Mouse (Mus musculus) midbrain, postnatal 0 days (tissue): Measurements from ENCODE around the gene Bcam. TPM values are rescaled to one million over a fixed set of nuclear protein-coding genes. Genes with fewer than 3 reads are reported as not detected.

ENCODE experiments used
- ATAC-seq: fragments of 200-750 bp; cut with Nextera tagmentation; 2 replicates; pipeline ENCODE4 v1.8.0; 2017; ENCODE audit warnings: moderate number of reproducible peaks, mild to moderate bottlenecking, moderate TSS enrichment, moderate library complexity; ENCODE audit not compliant: low FRiP score
- DNase-seq: peaks from one replicate; pipeline ENCODE4 v3.0.0-alpha.2; 2015; ENCODE audit warnings: low spot score
- H3K27ac ChIP-seq: fragments of 300-500 bp; sonication (generic); 2 replicates; pipeline ENCODE4 v1.5.1; 2014; ENCODE audit warnings: low read depth, mild to moderate bottlenecking, low read length, mixed read lengths
- H3K27me3 ChIP-seq: fragments of 300-500 bp; sonication (generic); 2 replicates; pipeline ENCODE4 v1.6.1; 2014; ENCODE audit warnings: low read length, control low read depth, mixed read lengths; ENCODE audit not compliant: insufficient read depth
- H3K36me3 ChIP-seq: fragments of 300-500 bp; sonication (generic); 2 replicates; pipeline ENCODE4 v1.6.1; 2014; ENCODE audit warnings: low read length, control low read depth, mixed read lengths; ENCODE audit not compliant: insufficient read depth
- H3K4me1 ChIP-seq: fragments of 300-500 bp; sonication (generic); 2 replicates; pipeline ENCODE4 v1.6.1; 2014; ENCODE audit warnings: mild to moderate bottlenecking, control low read depth, antibody characterized with exemption, low read length, mixed read lengths; ENCODE audit not compliant: insufficient read depth
- H3K4me2 ChIP-seq: fragments of 300-500 bp; sonication (generic); 2 replicates; pipeline ENCODE4 v1.6.1; 2014; ENCODE audit warnings: low read depth, mild to moderate bottlenecking, low read length, mixed read lengths; ENCODE audit not compliant: poor library complexity, severe bottlenecking
- H3K4me3 ChIP-seq: fragments of 300-500 bp; sonication (generic); 2 replicates; pipeline ENCODE4 v1.5.1; 2014; ENCODE audit warnings: low read depth, mild to moderate bottlenecking, low read length, moderate library complexity
- H3K9ac ChIP-seq: fragments of 300-500 bp; sonication (generic); replicated peaks from 2 replicates; pipeline ENCODE4 v1.6.1; 2014; ENCODE audit warnings: mild to moderate bottlenecking, low read length, moderate library complexity, mixed read lengths; ENCODE audit not compliant: poor library complexity, severe bottlenecking
- H3K9me3 ChIP-seq: fragments of 300-500 bp; sonication (generic); 2 replicates; pipeline ENCODE4 v1.6.1; 2016; ENCODE audit warnings: low read length, control low read depth
- CTCF ChIP-seq: IDR thresholded peaks from 2 replicates; pipeline ENCODE4 v1.5.1; 2016; ENCODE audit warnings: antibody characterized with exemption, mild to moderate bottlenecking
- WGBS: fragments of 180-500 bp; shearing (Covaris S2); extraction: QIAGEN DNeasy Blood & Tissue Kit; methylation state at CpG from one replicate; pipeline ENCODE4 v1.1.7; 2014; 5-methylcytosine and 5-hydroxymethylcytosine counted together
- polyA plus RNA-seq: library from polyadenylated mRNA; unstranded; fragments of >200 nt; fragmentation: Nextera tagmentation; extraction: Ambion mirVana; gene quantifications from 2 replicates; pipeline ENCODE4 v1.2.1, GENCODE M21; 2015
- total RNA-seq: library from RNA; depleted of rRNA; stranded (reverse); fragments of >200 nt; gene quantifications from 2 replicates; pipeline ENCODE4 v1.2.3, GENCODE M21; 2014; rRNA removed

Bcam gene
- total RNA-seq, result 32.6 and 33.5 TPM in 2 replicates
- polyA plus RNA-seq, result 18.7 and 22.0 TPM in 2 replicates

- peak within 1 kb of the TSS; percentile 46 for H3K9ac ChIP-seq
- peaks cover 26% of the 10 kb centered on the region for H3K27me3 ChIP-seq
- H3K27ac ChIP-seq, result no peak within 1 kb of the TSS
- H3K36me3 ChIP-seq, result no peaks in the 10 kb centered on the region
- H3K9me3 ChIP-seq, result no peaks in the 10 kb centered on the region
- DNase-seq, result no peak
- peak within 1 kb of the TSS; percentile 42 for H3K4me3 ChIP-seq
- peak; percentile 21; the same call in 1 of the 2 replicates for ATAC-seq
- H3K4me1 ChIP-seq, result 0 out of 2 replicates have a peak, but pooled peaks cover 9% of the 10 kb centered on the region
- 6% methylated on average over 9 of the region's 9 CpGs for WGBS
- peak within 1 kb of the TSS; percentile 91 for H3K4me2 ChIP-seq
- no peak for TF ChIP-seq CTCF
Observed at GRCm38 (mm10) chr7:19770984-19771391, at the start of gene Bcam. Bcam (minus strand) TSS chr7:19771016.

GRCm38 (mm10) chr7:19818875-19819274 lies 48.1 kb upstream of the Bcam start:
- H3K4me1 ChIP-seq, result peaks cover 6% of the 10 kb centered on the region; the same call in 1 of the 2 replicates
- H3K4me2 ChIP-seq, result no peak overlapping the region
- H3K27me3 ChIP-seq, result peaks cover 23% of the 10 kb centered on the region
- 90% methylated on average over 7 of the region's 7 CpGs for WGBS
- no peaks in the 10 kb centered on the region for H3K9me3 ChIP-seq
- H3K4me3 ChIP-seq, result no peak overlapping the region
- ATAC-seq (no peak), DNase-seq (no peak)
- no peak overlapping the region for H3K9ac ChIP-seq
- no peaks in the 10 kb centered on the region for H3K36me3 ChIP-seq
- no peak overlapping the region for H3K27ac ChIP-seq
- no peak for TF ChIP-seq CTCF

GRCm38 (mm10) chr7:19818440-19818839 lies 47.6 kb upstream of the Bcam start:
- 89% methylated on average over 5 of the region's 5 CpGs for WGBS
- H3K9ac ChIP-seq, result no peak overlapping the region

GRCm38 (mm10) chr7:19817382-19818105 lies 46.7 kb upstream of the Bcam start:
- TF ChIP-seq CTCF, result no peak
- no peaks in the 10 kb centered on the region for H3K36me3 ChIP-seq
- peak overlapping the region; percentile 19 for H3K4me2 ChIP-seq
- H3K4me3 ChIP-seq, result no peak overlapping the region
- H3K9ac ChIP-seq, result no peak overlapping the region
- no peaks in the 10 kb centered on the region for H3K9me3 ChIP-seq
- peaks cover 6% of the 10 kb centered on the region; the same call in 1 of the 2 replicates for H3K4me1 ChIP-seq
- 14% methylated on average over 15 of the region's 15 CpGs for WGBS
- no peak for DNase-seq
- peaks cover 16% of the 10 kb centered on the region for H3K27me3 ChIP-seq
- H3K27ac ChIP-seq, result no peak overlapping the region
- ATAC-seq, result no peak

More at GRCm38 (mm10) chr7:19818440-19818839, 47.6 kb upstream of the Bcam start:
- Histone ChIP-seq H3K27me3 (peaks cover 18% of the 10 kb centered on the region), H3K36me3 (no peaks in the 10 kb centered on the region), H3K4me1 (peaks cover 6% of the 10 kb centered on the region; the same call in 1 of the 2 replicates), H3K9me3 (no peaks in the 10 kb centered on the region), H3K27ac (no peak overlapping the region), H3K4me3 (no peak overlapping the region), H3K4me2 (no peak overlapping the region)
- TF ChIP-seq CTCF, result no peak
- ATAC-seq, result no peak
- no peak for DNase-seq

GRCm38 (mm10) chr7:19816224-19816771 lies 45.5 kb upstream of the Bcam start:
- Histone ChIP-seq H3K27me3 (peaks cover 11% of the 10 kb centered on the region), H3K27ac (no peak overlapping the region), H3K4me2 (peak overlapping the region; percentile 80), H3K36me3 (no peaks in the 10 kb centered on the region), H3K4me1 (peaks cover 6% of the 10 kb centered on the region; the same call in 1 of the 2 replicates), H3K9ac (peak overlapping the region; percentile 56), H3K9me3 (no peaks in the 10 kb centered on the region), H3K4me3 (peak overlapping the region; percentile 43)
- DNase-seq, result peak; percentile 52
- WGBS, result 3% methylated on average over 28 of the region's 28 CpGs
- TF ChIP-seq CTCF, result no peak
- ATAC-seq, result peak; percentile 45
